Mouse (Mus musculus) midbrain, embryonic 12.5 days (tissue): ENCODE data around the gene Duoxa2. TPM values are rescaled to one million over a fixed set of nuclear protein-coding genes. Genes with fewer than 3 reads are reported as not detected.
"Not testable (repeated sequence)": the region's sequence is repeated elsewhere in the genome, so short reads cannot be mapped to it uniquely, and the experiment has no call there.

ENCODE experiments used
- ATAC-seq: fragments of 200-750 bp; cut with Nextera tagmentation; 2 replicates; pipeline ENCODE4 v1.8.0; 2017; ENCODE audit warnings: low read depth, moderate TSS enrichment, moderate library complexity; ENCODE audit not compliant: low FRiP score
- H3K27ac ChIP-seq: fragments of 300-500 bp; sonication (generic); replicated peaks from 2 replicates; pipeline ENCODE4 v1.5.1; 2016; ENCODE audit warnings: mild to moderate bottlenecking
- H3K27me3 ChIP-seq: fragments of 300-500 bp; sonication (generic); 2 replicates; pipeline ENCODE4 v1.6.1; 2016; ENCODE audit warnings: mild to moderate bottlenecking
- H3K36me3 ChIP-seq: fragments of 300-500 bp; sonication (generic); 2 replicates; pipeline ENCODE4 v1.6.1; 2016
- H3K4me1 ChIP-seq: fragments of 300-500 bp; sonication (generic); 2 replicates; pipeline ENCODE4 v1.6.1; 2016
- H3K4me2 ChIP-seq: fragments of 300-500 bp; sonication (generic); replicated peaks from 2 replicates; pipeline ENCODE4 v1.6.1; 2016; ENCODE audit warnings: mild to moderate bottlenecking, moderate library complexity
- H3K4me3 ChIP-seq: fragments of 300-500 bp; sonication (generic); 2 replicates; pipeline ENCODE4 v1.5.1; 2016; ENCODE audit warnings: mild to moderate bottlenecking
- H3K9ac ChIP-seq: fragments of 300-500 bp; sonication (generic); replicated peaks from 2 replicates; pipeline ENCODE4 v1.6.1; 2016; ENCODE audit warnings: mild to moderate bottlenecking, moderate library complexity
- H3K9me3 ChIP-seq: fragments of 300-500 bp; sonication (generic); 2 replicates; pipeline ENCODE4 v1.6.1; 2016; ENCODE audit warnings: mild to moderate bottlenecking
- WGBS: fragments of 180-500 bp; shearing (Covaris S2); methylation state at CpG from one replicate; pipeline ENCODE4 v1.1.7; 2016; 5-methylcytosine and 5-hydroxymethylcytosine counted together
- polyA plus RNA-seq: library from polyadenylated mRNA; unstranded; fragments of >200 nt; fragmentation: Nextera tagmentation; extraction: Ambion mirVana; gene quantifications from 2 replicates; pipeline ENCODE4 v1.2.1, GENCODE M21; 2016

The Duoxa2 gene
- polyA plus RNA-seq, 1 experiment from 2014 or later = not detected

DNA sequence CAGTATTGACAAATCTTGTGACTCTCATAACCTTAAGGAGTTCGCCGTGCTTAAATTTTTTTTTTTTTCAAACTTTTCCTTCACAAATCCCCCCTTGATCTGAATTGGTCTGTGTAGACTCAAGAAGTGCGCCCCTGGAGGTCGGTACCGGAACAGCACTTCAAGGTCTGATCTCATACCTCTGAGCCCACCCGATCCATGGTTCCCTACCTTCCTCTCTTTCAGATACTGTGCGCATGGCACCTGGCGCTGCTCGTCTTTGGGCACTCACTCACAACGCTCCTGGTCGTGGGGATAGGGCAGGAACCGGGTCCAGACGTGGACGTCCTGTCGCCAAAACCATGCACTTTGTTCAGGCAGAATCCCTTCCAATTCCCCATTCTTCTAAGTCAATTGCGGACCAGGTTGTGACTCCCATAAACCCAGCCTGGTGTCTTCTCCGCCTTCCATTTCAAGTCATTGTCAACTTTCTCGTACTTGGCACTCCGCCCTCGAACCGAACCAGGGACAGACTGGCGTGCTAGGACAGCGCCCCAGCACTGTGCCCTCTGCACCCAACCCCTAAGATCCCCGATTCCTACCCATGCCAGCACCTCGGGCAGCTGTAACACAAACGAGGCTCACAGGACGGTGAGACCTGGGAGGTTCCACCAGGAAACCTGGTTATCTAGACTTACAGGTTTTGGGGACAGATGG lies 14.2 kb downstream of the Duoxa2 start:
- WGBS = 5% methylated on average over 27 of the region's 27 CpGs
- Histone ChIP-seq H3K9ac (no peak overlapping the region), H3K27me3 (peaks cover 57% of the 10 kb centered on the region), H3K4me2 (peak overlapping the region; percentile 41), H3K4me1 (peaks cover 9% of the 10 kb centered on the region), H3K4me3 (peak overlapping the region; percentile 26; the same call in 1 of the 2 replicates), H3K9me3 (no peaks in the 10 kb centered on the region), H3K36me3 (no peaks in the 10 kb centered on the region), H3K27ac (no peak overlapping the region)
- ATAC-seq = peak; percentile 61; the same call in 1 of the 2 replicates

DNA sequence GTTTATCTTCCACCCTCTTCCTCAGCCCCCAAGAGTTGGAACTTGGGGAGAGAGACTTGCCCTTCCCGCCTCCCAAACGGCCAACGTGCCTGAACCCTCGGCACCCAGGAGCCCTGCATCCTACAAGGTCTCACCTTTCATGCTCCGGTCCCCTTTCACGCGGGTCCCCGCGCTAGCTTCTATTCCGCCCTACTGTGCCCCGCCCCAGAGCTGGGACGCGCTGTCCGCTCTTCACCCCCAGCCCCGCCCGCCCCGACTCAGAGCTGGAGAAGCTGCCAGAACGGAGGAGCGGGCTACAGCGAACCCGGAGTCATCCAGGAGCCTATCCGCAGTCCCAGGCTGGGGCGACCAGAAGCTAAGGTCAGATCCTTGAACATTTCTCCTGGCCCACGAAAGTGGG lies 14.8 kb downstream of the Duoxa2 start, which contains the start of gene Duoxa1:
Gene Duoxa1, minus strand, starts transcription at position 195 of the 400 bp plus-strand sequence.
- Histone ChIP-seq H3K27me3 (peaks cover 56% of the 10 kb centered on the region), H3K9ac (0 out of 2 replicates have a peak within 1 kb of the TSS, but pooled peaks have one; percentile 20), H3K36me3 (no peaks in the 10 kb centered on the region), H3K4me3 (peak within 1 kb of the TSS; percentile 26), H3K4me1 (peaks cover 9% of the 10 kb centered on the region), H3K9me3 (no peaks in the 10 kb centered on the region), H3K4me2 (peak within 1 kb of the TSS; percentile 41), H3K27ac (no peak within 1 kb of the TSS)
- WGBS = 4% methylated on average over 24 of the region's 24 CpGs
- ATAC-seq = 0 out of 2 replicates have a peak, but pooled peaks have one; percentile 13

DNA sequence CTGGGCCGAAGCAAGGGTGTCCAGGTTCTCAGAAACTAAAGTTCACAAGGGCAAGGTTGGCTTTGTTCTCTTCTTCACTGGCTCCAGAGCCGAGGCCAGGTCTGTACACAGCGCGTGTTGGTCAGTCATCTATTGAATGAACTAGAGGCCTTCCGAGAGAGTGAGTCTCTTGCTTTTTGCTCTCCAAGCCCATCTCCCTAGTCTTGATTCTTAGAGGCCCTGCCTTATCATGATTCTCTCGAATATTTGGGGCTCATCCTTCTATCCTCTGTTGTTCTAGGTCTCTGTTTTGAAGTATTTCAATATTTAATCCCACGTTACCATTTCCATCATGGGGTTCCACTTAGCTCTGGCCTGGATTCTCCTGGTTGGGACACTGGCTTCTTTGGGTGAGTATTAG lies 16.7 kb downstream of the Duoxa2 start, which contains the start of gene Duox1:
Gene Duox1, plus strand, starts transcription at position 301 of the 400 bp plus-strand sequence.
- ATAC-seq = no peak

DNA sequence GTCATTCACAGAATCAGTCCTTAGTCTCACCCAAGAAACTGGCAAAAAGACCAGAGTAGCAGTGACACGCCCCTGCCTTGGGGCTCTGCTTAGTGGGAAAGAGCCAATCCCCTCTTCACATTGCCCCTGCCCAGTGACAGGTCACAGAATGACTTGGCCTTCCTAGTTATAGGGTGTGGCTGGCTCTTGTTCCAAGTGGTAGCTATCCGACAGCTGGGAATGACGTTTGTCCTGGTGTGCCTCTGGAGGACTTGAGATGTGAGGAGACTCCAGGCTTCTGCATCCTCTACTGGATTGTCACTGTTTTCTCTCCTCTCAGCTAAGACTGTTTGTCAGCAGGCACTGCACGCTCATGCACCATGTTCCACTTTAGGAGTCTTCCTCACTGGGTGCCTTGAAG lies 18.7 kb downstream of the Duoxa2 start:
- no peaks in the 10 kb centered on the region for H3K9me3 ChIP-seq
- no peak overlapping the region for H3K27ac ChIP-seq
- peaks cover 9% of the 10 kb centered on the region for H3K4me1 ChIP-seq
- H3K4me3 ChIP-seq = no peak overlapping the region
- no peaks in the 10 kb centered on the region for H3K36me3 ChIP-seq
- no peak overlapping the region for H3K9ac ChIP-seq
- 73% methylated on average over 4 of the region's 4 CpGs for WGBS
- no peak overlapping the region for H3K4me2 ChIP-seq
- no peak for ATAC-seq
- peaks cover 41% of the 10 kb centered on the region for H3K27me3 ChIP-seq

More for the DNA sequence above, 16.7 kb downstream of the Duoxa2 start, which contains the start of gene Duox1:
- WGBS = 83% methylated on average over 7 of the region's 7 CpGs
- Histone ChIP-seq H3K27ac (no peak within 1 kb of the TSS), H3K36me3 (no peaks in the 10 kb centered on the region), H3K4me3 (no peak within 1 kb of the TSS), H3K4me1 (peaks cover 9% of the 10 kb centered on the region), H3K9ac (no peak within 1 kb of the TSS), H3K9me3 (no peaks in the 10 kb centered on the region), H3K27me3 (peaks cover 49% of the 10 kb centered on the region), H3K4me2 (no peak within 1 kb of the TSS)

DNA sequence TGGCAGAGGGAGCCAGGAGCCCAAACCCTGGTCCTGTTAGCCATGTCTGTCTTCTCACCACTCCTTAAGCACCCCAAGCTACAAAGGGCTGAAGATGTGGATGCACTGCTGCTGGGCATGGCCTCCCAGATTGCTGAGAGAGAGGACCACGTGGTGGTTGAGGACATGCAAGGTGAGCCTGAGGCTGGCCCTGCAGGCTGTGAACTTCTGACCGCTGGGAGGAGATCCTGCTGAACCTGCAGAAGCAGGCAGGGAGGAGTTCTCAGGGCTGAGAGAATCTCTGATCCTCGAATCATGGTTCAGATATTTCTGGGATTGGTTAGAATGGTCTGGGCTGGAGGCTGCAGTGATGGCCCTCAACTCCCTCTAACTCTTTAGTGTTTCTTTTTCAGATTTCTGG lies 25.3 kb downstream of the Duoxa2 start:
- 76% methylated on average over 3 of the region's 3 CpGs for WGBS

DNA sequence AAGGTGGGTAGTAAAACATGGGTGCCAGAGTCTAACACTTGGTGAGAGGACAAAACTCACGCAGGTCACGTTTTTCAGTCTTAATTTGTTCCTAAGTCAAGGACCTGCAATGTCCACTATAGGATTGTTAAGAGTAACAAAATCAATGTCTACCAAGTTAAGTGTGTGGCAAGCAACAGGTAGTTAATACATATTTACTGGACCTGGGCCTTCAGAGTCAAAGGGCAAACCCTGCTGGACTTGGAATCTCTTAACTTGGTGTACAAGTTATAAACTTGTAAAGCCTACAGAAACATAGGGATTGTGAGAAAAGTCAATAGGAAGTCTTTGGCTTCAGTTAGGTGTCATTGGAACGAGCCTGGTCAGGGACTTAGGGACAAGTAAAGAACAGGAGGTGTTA lies 25.9 kb downstream of the Duoxa2 start:
- Histone ChIP-seq H3K4me2 (no peak overlapping the region), H3K9ac (no peak overlapping the region), H3K27ac (no peak overlapping the region), H3K4me3 (no peak overlapping the region), H3K4me1 (no peaks in the 10 kb centered on the region), H3K36me3 (no peaks in the 10 kb centered on the region), H3K27me3 (no peaks in the 10 kb centered on the region), H3K9me3 (no peaks in the 10 kb centered on the region)
- no peak for ATAC-seq
- WGBS = 84% methylated on average over 3 of the region's 3 CpGs

More for the DNA sequence above, 25.3 kb downstream of the Duoxa2 start:
- no peaks in the 10 kb centered on the region for H3K27me3 ChIP-seq
- no peaks in the 10 kb centered on the region for H3K4me1 ChIP-seq
- no peak for ATAC-seq
- H3K36me3 ChIP-seq = no peaks in the 10 kb centered on the region
- no peak overlapping the region for H3K9ac ChIP-seq
- H3K27ac ChIP-seq = no peak overlapping the region
- H3K4me2 ChIP-seq = no peak overlapping the region
- no peak overlapping the region for H3K4me3 ChIP-seq
- H3K9me3 ChIP-seq = no peaks in the 10 kb centered on the region

DNA sequence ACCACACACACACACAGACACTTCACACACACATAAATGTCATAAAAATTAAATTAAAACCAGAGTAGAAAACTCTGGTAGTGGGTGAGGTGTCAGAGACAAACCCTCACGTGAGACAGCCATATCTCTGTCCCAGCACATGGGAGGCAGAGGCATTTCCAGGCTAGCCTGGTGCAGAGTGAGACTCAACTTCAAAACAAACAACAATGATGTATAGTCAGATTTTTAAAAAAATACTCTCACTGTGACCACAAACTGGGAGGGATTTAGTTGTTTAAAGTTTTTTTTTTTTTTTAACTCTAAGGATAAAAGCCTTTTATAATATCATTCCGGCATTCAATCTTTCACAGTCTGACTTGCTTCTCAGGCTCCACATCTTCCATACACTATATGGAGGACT lies 26.7 kb downstream of the Duoxa2 start:
- Histone ChIP-seq H3K9me3 (no peaks in the 10 kb centered on the region), H3K9ac (no peak overlapping the region), H3K4me3 (no peak overlapping the region), H3K4me2 (no peak overlapping the region), H3K4me1 (no peaks in the 10 kb centered on the region), H3K27ac (no peak overlapping the region), H3K27me3 (no peaks in the 10 kb centered on the region), H3K36me3 (no peaks in the 10 kb centered on the region)
- ATAC-seq = no peak
- WGBS = 78% methylated on average over 2 of the region's 2 CpGs

DNA sequence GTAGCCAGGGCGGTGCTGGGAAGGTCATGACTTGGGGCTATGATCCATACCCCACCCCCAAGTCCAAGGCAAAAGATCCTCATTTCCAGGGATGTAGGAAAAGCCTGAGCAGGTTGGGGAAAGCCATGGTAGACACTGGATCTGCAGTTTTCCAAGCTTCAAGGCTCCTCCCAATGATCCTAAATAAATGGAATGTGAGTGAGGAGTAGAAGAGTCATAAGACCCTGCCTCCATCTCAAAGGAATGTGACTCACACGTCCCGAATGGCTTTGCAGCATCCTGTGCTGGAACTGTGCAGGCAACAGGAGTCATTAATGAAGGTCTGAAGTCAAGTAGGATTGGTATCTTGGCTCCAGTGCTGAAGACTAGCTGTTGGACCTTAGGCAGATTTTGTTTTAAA lies 29.3 kb downstream of the Duoxa2 start:
- H3K4me1 ChIP-seq = no peaks in the 10 kb centered on the region
- no peak overlapping the region for H3K4me3 ChIP-seq
- H3K27me3 ChIP-seq = no peaks in the 10 kb centered on the region
- H3K4me2 ChIP-seq = no peak overlapping the region
- H3K36me3 ChIP-seq = no peaks in the 10 kb centered on the region
- no peak overlapping the region for H3K9ac ChIP-seq
- ATAC-seq = no peak
- 72% methylated on average over 3 of the region's 3 CpGs for WGBS
- H3K9me3 ChIP-seq = no peaks in the 10 kb centered on the region
- H3K27ac ChIP-seq = no peak overlapping the region

DNA sequence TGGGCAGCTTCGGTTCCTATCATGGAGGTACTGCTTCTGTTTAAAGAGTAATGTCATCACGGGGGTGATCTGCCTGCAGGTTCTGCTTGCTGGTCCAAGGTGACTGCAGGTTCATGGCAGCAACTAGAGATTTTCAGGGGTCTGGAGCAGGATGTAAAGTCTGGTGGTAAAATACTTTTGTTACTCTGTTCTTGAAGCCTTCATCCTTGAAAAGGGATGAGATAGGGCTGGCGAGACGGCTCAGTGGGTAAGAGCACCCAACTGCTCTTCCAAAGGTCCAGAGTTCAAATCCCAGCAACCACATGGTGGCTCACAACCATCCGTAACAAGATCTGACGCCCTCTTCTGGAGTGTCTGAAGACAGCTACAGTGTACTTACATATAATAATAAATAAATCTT lies 31.6 kb downstream of the Duoxa2 start:
- not testable (repeated sequence) for H3K36me3 ChIP-seq, H3K27me3 ChIP-seq, H3K27ac ChIP-seq, H3K9me3 ChIP-seq, H3K4me3 ChIP-seq, H3K4me2 ChIP-seq, H3K9ac ChIP-seq, ATAC-seq, H3K4me1 ChIP-seq
- 84% methylated on average over 6 of the region's 6 CpGs for WGBS

DNA sequence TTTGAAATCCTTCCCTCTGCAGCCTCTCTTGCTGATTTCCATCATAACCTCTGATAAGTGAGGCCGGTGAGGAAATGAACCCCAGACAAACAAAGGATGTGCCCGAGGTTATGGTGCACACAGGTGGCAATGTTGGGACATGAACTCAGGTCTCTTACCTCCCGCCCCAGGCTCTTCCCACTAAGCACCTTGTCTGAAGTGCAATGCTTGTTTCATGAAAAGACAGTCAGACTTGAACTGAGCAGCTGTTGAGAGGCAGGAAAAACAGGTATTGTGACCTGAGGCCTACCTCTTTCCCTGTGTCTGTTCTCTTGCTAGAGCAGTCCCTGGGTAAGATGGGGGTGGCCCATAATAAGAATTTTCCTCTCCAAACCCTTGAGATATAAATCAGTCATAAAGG lies 33.5 kb downstream of the Duoxa2 start:
- WGBS = 87% methylated on average over 3 of the region's 3 CpGs
- Histone ChIP-seq H3K9me3 (no peaks in the 10 kb centered on the region), H3K4me3 (no peak overlapping the region), H3K4me1 (no peaks in the 10 kb centered on the region), H3K9ac (no peak overlapping the region), H3K4me2 (no peak overlapping the region), H3K27me3 (peaks cover 13% of the 10 kb centered on the region; the same call in 1 of the 2 replicates), H3K27ac (no peak overlapping the region), H3K36me3 (no peaks in the 10 kb centered on the region)
- ATAC-seq = no peak

DNA sequence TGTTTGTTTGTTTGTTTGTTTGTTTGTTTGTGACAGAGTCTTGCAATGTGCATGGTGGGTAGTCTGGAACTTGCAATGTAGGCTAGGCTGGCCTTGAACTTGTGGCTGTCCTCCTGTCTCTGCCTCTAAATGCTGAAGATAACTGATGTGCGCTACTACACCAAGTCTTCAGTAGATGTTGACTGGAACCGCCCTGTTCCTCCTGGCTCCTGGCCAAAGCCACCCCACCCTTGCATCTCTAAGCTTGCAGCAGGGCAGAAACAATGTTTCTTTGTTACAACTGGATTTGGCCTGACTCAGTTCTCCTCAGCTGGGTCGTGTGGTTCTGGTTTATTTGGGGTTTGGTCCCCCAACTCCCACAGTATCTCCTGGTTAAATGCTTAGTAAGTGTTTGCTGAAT lies 35.5 kb downstream of the Duoxa2 start:
- Histone ChIP-seq H3K4me3 (no peak overlapping the region), H3K36me3 (no peaks in the 10 kb centered on the region), H3K9me3 (no peaks in the 10 kb centered on the region), H3K4me2 (no peak overlapping the region), H3K27ac (no peak overlapping the region), H3K27me3 (peaks cover 20% of the 10 kb centered on the region), H3K9ac (no peak overlapping the region), H3K4me1 (no peaks in the 10 kb centered on the region)
- WGBS = 72% methylated on average over 3 of the region's 3 CpGs
- no peak for ATAC-seq

DNA sequence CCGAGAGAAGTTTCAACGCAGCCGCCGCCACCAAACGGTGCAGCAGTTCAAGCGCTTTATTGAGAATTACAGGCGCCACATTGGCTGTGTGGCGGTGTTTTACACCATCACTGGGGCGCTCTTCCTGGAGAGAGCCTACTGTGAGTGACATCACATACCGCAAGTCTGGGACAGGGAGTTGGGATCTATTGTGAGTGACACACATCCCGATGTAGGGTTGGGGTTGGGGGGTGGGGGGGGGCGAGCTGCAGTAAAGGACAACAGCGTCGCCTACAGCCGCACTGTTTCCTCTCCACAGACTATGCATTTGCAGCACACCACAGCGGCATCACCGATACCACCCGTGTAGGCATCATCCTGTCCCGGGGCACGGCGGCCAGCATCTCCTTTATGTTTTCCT lies 38.6 kb downstream of the Duoxa2 start:
- H3K4me3 ChIP-seq = peak overlapping the region; percentile 14; the same call in 1 of the 2 replicates
- H3K27ac ChIP-seq = no peak overlapping the region
- no peak overlapping the region for H3K9ac ChIP-seq
- no peaks in the 10 kb centered on the region for H3K9me3 ChIP-seq
- peak overlapping the region; percentile 38 for H3K4me2 ChIP-seq
- 70% methylated on average over 21 of the region's 21 CpGs for WGBS
- H3K36me3 ChIP-seq = no peaks in the 10 kb centered on the region
- H3K27me3 ChIP-seq = peaks cover 20% of the 10 kb centered on the region
- no peaks in the 10 kb centered on the region for H3K4me1 ChIP-seq
- peak; percentile 52; the same call in 1 of the 2 replicates for ATAC-seq
